Mouse (Mus musculus) CH12.LX (cell line): ENCODE measurements at regions not wholly inside any gene's neighbourhood (a gene's known extent, or its start where the extent isn't known, plus 50 kb on each side); places are given as distances from the start of the nearest gene placed in this dataset.

Experiments used
- DNase-seq: peaks from one replicate; pipeline ENCODE4 v3.0.0-alpha.2; 2013; ENCODE audit errors: extremely low read depth
- H3K27ac ChIP-seq: 2 replicates; pipeline ENCODE4 v1.5.1; 2012; ENCODE audit warnings: low read depth, mild to moderate bottlenecking, control low read depth, moderate library complexity; ENCODE audit not compliant: insufficient read depth
- H3K27me3 ChIP-seq: replicated peaks from 2 replicates; pipeline ENCODE3; 2012; ENCODE audit warnings: inconsistent platforms
- H3K36me3 ChIP-seq, 2 experiments: replicated peaks in 1 of 2; 2 replicates each; pipeline versions ENCODE3 to v1.6.1; 2012; ENCODE audit warnings: inconsistent platforms in 1 of 2, low read length in 1 of 2, mild to moderate bottlenecking in 1 of 2, mixed read lengths in 1 of 2, moderate library complexity in 1 of 2; ENCODE audit not compliant: control insufficient read depth in 1 of 2, insufficient read depth in 1 of 2
- H3K4me1 ChIP-seq, 2 experiments: 2 replicates each; pipeline ENCODE4 v1.6.1; 2012; ENCODE audit warnings: inconsistent platforms in 1 of 2, moderate library complexity in 1 of 2; ENCODE audit not compliant: insufficient read depth in 2 of 2, control insufficient read depth in 1 of 2
- H3K4me2 ChIP-seq: 2 replicates; pipeline ENCODE4 v1.6.1; 2012; ENCODE audit warnings: low read depth, mild to moderate bottlenecking, control low read depth; ENCODE audit not compliant: poor library complexity, insufficient read depth, severe bottlenecking
- H3K4me3 ChIP-seq, 3 experiments: fragments of 150-350 bp in 1 of 3; sonication (generic) in 1 of 3; replicated peaks in 1 of 3; 2 replicates each; pipeline versions ENCODE3 to v1.5.1; 2011 to 2012; ENCODE audit warnings: low read depth in 2 of 3, low read length in 2 of 3, mild to moderate bottlenecking in 2 of 3, moderate library complexity in 2 of 3, control low read depth in 1 of 3, improper control_type of control experiment in 1 of 3, inconsistent platforms in 1 of 3, mixed read lengths in 1 of 3; ENCODE audit not compliant: poor library complexity in 1 of 3
- H3K79me2 ChIP-seq: replicated peaks from 2 replicates; pipeline ENCODE4 v1.6.1; 2012; ENCODE audit warnings: mild to moderate bottlenecking, moderate library complexity; ENCODE audit not compliant: control insufficient read depth, poor library complexity, insufficient read depth, severe bottlenecking; ENCODE audit errors: extremely low read depth
- H3K9ac ChIP-seq: 2 replicates; pipeline ENCODE4 v1.6.1; 2012; ENCODE audit warnings: low read depth, mild to moderate bottlenecking, control low read depth, moderate library complexity; ENCODE audit not compliant: insufficient read depth
- H3K9me3 ChIP-seq: replicated peaks from 2 replicates; pipeline ENCODE3; 2012; ENCODE audit warnings: low read length, inconsistent platforms, mixed read lengths
- BHLHE40 ChIP-seq: IDR thresholded peaks from 2 replicates; pipeline ENCODE4 v1.6.1; 2011; ENCODE audit warnings: mild to moderate bottlenecking, low read depth, low read length, improper control_type of control experiment
- CHD1 ChIP-seq: IDR thresholded peaks from 2 replicates; pipeline ENCODE4 v1.6.1; 2012; ENCODE audit warnings: low read depth, low read length, improper control_type of control experiment, inconsistent platforms
- CHD2 ChIP-seq: IDR thresholded peaks from 2 replicates; pipeline ENCODE4 v1.6.1; 2011; ENCODE audit warnings: low read length, improper control_type of control experiment
- CTCF ChIP-seq, 2 experiments: IDR thresholded peaks in 1 of 2; conservative IDR thresholded peaks in 1 of 2; 2 replicates each; pipeline ENCODE4 v1.5.1; 2011 to 2012; ENCODE audit warnings: low read depth in 2 of 2, low read length in 2 of 2, improper control_type of control experiment in 1 of 2, inconsistent platforms in 1 of 2, mild to moderate bottlenecking in 1 of 2, moderate library complexity in 1 of 2
- E2F4 ChIP-seq: IDR thresholded peaks from 2 replicates; pipeline ENCODE4 v1.6.1; 2011; ENCODE audit warnings: low read depth, low read length, improper control_type of control experiment; ENCODE audit not compliant: insufficient replicate concordance
- ELF1 ChIP-seq: IDR thresholded peaks from 2 replicates; pipeline ENCODE4 v1.6.1; 2014; ENCODE audit warnings: low read depth, mild to moderate bottlenecking, inconsistent platforms, low read length, improper control_type of control experiment
- EP300 ChIP-seq: IDR thresholded peaks from 2 replicates; pipeline ENCODE4 v1.6.1; 2011; ENCODE audit warnings: low read length, improper control_type of control experiment
- GABPA ChIP-seq: IDR thresholded peaks from 2 replicates; pipeline ENCODE4 v1.6.1; 2012; ENCODE audit warnings: low read depth, low read length, improper control_type of control experiment, inconsistent platforms; ENCODE audit not compliant: insufficient replicate concordance
- MAFK ChIP-seq: IDR thresholded peaks from 2 replicates; pipeline ENCODE4 v1.6.1; 2011; ENCODE audit warnings: low read length, improper control_type of control experiment; ENCODE audit not compliant: insufficient replicate concordance
- MAX ChIP-seq: IDR thresholded peaks from 2 replicates; pipeline ENCODE4 v1.6.1; 2011; ENCODE audit warnings: low read length, improper control_type of control experiment
- MYC ChIP-seq: IDR thresholded peaks from 2 replicates; pipeline ENCODE4 v1.6.1; 2011; ENCODE audit warnings: low read depth, mild to moderate bottlenecking, improper control_type of control experiment, low read length
- NELFE ChIP-seq: IDR thresholded peaks from 2 replicates; pipeline ENCODE4 v1.6.1; 2011; ENCODE audit warnings: low read depth, low read length, improper control_type of control experiment
- NRF1 ChIP-seq: IDR thresholded peaks from 2 replicates; pipeline ENCODE4 v1.6.1; 2014; ENCODE audit warnings: low read depth, mild to moderate bottlenecking, inconsistent platforms, low read length, improper control_type of control experiment, moderate library complexity
- PAX5 ChIP-seq: IDR thresholded peaks from 2 replicates; pipeline ENCODE4 v1.6.1; 2012; ENCODE audit warnings: low read length, inconsistent platforms, mixed read lengths
- POLR2A ChIP-seq: IDR thresholded peaks from 2 replicates; pipeline ENCODE4 v1.6.1; 2011; ENCODE audit warnings: low read depth, mild to moderate bottlenecking, improper control_type of control experiment, low read length
- RAD21 ChIP-seq: IDR thresholded peaks from 2 replicates; pipeline ENCODE4 v1.6.1; 2011; ENCODE audit warnings: low read depth, mild to moderate bottlenecking, low read length, improper control_type of control experiment, moderate library complexity
- SMC3 ChIP-seq: IDR thresholded peaks from 2 replicates; pipeline ENCODE4 v1.6.1; 2011; ENCODE audit warnings: low read depth, low read length, improper control_type of control experiment
- TCF12 ChIP-seq: IDR thresholded peaks from 2 replicates; pipeline ENCODE4 v1.6.1; 2014; ENCODE audit warnings: low read depth, mild to moderate bottlenecking, inconsistent platforms, low read length, improper control_type of control experiment
- USF2 ChIP-seq: conservative IDR thresholded peaks from 2 replicates; pipeline ENCODE4 v1.6.1; 2011; ENCODE audit warnings: low read depth, low read length, improper control_type of control experiment
- ZC3H11A ChIP-seq: IDR thresholded peaks from 2 replicates; pipeline ENCODE4 v1.6.1; 2012; ENCODE audit warnings: low read depth, mild to moderate bottlenecking, inconsistent platforms, low read length, improper control_type of control experiment
- ZKSCAN1 ChIP-seq: IDR thresholded peaks from 2 replicates; pipeline ENCODE4 v1.6.1; 2012; ENCODE audit warnings: low read depth, inconsistent platforms, low read length, improper control_type of control experiment, borderline replicate concordance
- ZNF384 ChIP-seq: IDR thresholded peaks from 2 replicates; pipeline ENCODE4 v1.6.1; 2012; ENCODE audit warnings: low read depth, low read length, improper control_type of control experiment, inconsistent platforms
- dilution Hi-C: fragments of 300-500 bp; cut with MboI; formaldehyde crosslinking; loops from 2 replicates; pipeline ENCODE4 v1.14.3; 2020; ENCODE audit warnings: low sequenced_read_pairs; ENCODE audit not compliant: extremely low pct_unique_long_range_greater_than_20kb, extremely low pct_ligation_motif_present
- in situ Hi-C: fragments of 300-500 bp; cut with MboI; formaldehyde crosslinking; loops from 3 replicates; pipeline ENCODE4 v1.14.3; 2019; ENCODE audit warnings: low sequenced_read_pairs, low pct_ligation_motif_present, low pct_unique_long_range_greater_than_20kb, mixed read lengths

- in situ Hi-C loops (loop anchor here (25.0 kb wide), 1 partner anchor 161 kb away; no protein-coding TSS in a partner anchor), dilution Hi-C loops (no loop called here)
- Histone ChIP-seq H3K9ac (no peak overlapping the region), H3K4me3 (no peak overlapping the region), H3K27ac (no peak overlapping the region), H3K27me3 (no peaks in the 10 kb centered on the region), H3K4me2 (no peak overlapping the region), H3K36me3 (no peaks in the 10 kb centered on the region), H3K4me1 (no peaks in the 10 kb centered on the region), H3K79me2 (no peaks in the 10 kb centered on the region), H3K9me3 (no peaks in the 10 kb centered on the region)
- no peak for TF ChIP-seq CHD1
- no peak for TF ChIP-seq NELFE
- TF ChIP-seq RAD21 = peak; percentile 34
- no peak for TF ChIP-seq GABPA
- TF ChIP-seq SMC3 = no peak; the same call in 1 of the 2 replicates
- TF ChIP-seq CTCF (conservative IDR thresholded peaks at IDR 0.05 in 1 of 2, IDR thresholded peaks at IDR 0.05 in 1 of 2; ENCODE audit: low read depth in 2 of 2, low read length in 2 of 2) = peak; percentile 36 to 50; a peak in 3 of 4 replicates
- peak; percentile 8 for DNase-seq
Observed at GRCm38 (mm10) chr5:75372849-75373248, 201.9 kb upstream of the Kit start.

DNA sequence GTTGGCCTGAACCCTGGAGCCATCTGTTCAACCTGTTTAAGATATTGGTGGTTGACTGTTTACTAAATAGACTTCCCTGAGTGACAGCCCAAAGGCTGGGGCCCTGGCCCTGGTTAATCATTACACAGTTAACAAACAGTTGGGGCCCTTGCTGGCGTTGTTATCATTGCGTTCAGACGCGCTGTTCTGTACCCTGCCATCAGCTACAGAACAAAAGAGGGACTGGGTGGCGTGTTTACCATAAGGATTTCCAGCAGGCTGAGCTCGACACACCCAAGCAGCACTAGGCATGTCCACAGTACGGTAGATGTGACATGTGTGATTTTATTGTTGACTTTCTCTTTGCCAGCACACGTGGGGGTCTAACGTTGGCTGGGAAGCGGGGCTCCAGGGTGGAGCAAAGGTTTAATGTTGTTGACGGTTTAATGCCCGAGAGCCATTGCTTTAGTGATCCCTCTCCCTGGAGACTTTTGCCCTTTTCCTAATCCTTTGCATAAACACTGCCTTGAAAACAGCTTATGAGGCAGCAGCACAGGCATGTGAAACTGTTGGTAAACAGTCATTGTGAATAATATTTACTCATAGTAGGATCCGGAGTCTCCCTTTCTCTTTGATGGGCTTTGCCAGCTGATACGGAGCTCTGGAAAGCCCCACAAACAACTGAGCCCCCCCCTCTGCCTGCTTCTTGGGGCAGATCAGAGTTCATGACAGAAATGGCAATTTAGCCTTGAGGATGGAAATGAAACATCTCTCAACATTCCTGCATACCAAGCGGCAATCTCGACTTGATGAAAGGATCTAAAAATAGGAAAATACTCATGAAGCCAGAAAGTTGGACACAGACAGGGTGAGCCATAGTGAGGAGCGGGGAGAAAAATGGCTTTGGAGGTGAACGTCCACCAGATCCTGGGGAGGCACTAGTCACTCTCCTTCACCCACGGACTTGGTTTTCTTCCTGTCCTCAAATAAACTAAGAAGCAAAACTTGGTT, 197.1 kb upstream of the Kit start:
- Histone ChIP-seq H3K9me3 (no peaks in the 10 kb centered on the region), H3K9ac (no peak overlapping the region), H3K79me2 (no peaks in the 10 kb centered on the region), H3K4me1 (no peaks in the 10 kb centered on the region), H3K36me3 (no peaks in the 10 kb centered on the region), H3K4me3 (no peak overlapping the region), H3K4me2 (no peak overlapping the region), H3K27me3 (no peaks in the 10 kb centered on the region), H3K27ac (no peak overlapping the region)
- in situ Hi-C loops = no loop called here
- no peak for TF ChIP-seq NRF1
- TF ChIP-seq PAX5 = no peak
- no peak for TF ChIP-seq MYC
- TF ChIP-seq POLR2A = no peak
- TF ChIP-seq MAFK = no peak
- TF ChIP-seq ZC3H11A = no peak
- TF ChIP-seq ZNF384 = no peak
- TF ChIP-seq CTCF (conservative IDR thresholded peaks at IDR 0.05 in 1 of 2, IDR thresholded peaks at IDR 0.05 in 1 of 2; ENCODE audit: low read depth in 2 of 2, low read length in 2 of 2) = no peak
- dilution Hi-C loops = no loop called here
- no peak for DNase-seq

- H3K36me3 ChIP-seq = no peaks in the 10 kb centered on the region
- no peak overlapping the region for H3K4me2 ChIP-seq
- no peaks in the 10 kb centered on the region for H3K79me2 ChIP-seq
- no peaks in the 10 kb centered on the region for H3K27me3 ChIP-seq
- no peak for DNase-seq
- no peak overlapping the region for H3K9ac ChIP-seq
- no peaks in the 10 kb centered on the region for H3K9me3 ChIP-seq
- in situ Hi-C loops (no loop called here), dilution Hi-C loops (no loop called here)
- no peak overlapping the region for H3K4me3 ChIP-seq
- TF ChIP-seq MAX (no peak), ZKSCAN1 (no peak), TCF12 (no peak), PAX5 (no peak), BHLHE40 (no peak), CTCF (conservative IDR thresholded peaks at IDR 0.05 in 1 of 2, IDR thresholded peaks at IDR 0.05 in 1 of 2; ENCODE audit: low read depth in 2 of 2, low read length in 2 of 2) (no peak), CHD2 (no peak), EP300 (no peak), NELFE (no peak), E2F4 (no peak), RAD21 (no peak), ELF1 (no peak), ZC3H11A (no peak), USF2 (no peak)
- H3K4me1 ChIP-seq = no peaks in the 10 kb centered on the region
- no peak overlapping the region for H3K27ac ChIP-seq
Observed at GRCm38 (mm10) chr5:75378655-75379054, 196.1 kb upstream of the Kit start.
